Mouse (Mus musculus) right cerebral cortex, postnatal 25 days (tissue): ENCODE data around the gene Gdi2.
A peak's percentile ranks its signal among the peaks of the same experiment; 100 is the strongest.

ENCODE experiments used
- DNase-seq: peaks from one replicate; pipeline ENCODE4 v3.0.0; 2022

Gene Gdi2

DNA sequence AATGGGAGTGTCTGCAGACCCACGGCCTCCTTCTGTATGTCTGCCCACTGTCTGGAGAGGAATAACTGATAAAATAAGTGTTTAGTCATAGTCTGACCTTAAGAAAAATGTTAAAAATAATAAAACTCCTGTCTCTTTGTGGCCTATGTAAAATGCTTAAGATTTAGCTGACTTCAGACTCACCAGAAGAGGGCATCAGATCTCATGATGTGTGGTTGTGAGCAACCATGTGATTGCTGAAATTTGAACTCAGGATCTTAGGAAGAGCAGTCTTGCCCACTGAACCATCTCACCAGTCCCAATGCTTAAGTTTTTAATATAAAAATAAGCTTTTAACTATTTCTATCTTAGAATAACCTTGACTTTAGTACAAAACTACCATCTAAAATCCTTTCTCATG lies 25.3 kb downstream of the Gdi2 start:
- DNase-seq, result no peak

DNA sequence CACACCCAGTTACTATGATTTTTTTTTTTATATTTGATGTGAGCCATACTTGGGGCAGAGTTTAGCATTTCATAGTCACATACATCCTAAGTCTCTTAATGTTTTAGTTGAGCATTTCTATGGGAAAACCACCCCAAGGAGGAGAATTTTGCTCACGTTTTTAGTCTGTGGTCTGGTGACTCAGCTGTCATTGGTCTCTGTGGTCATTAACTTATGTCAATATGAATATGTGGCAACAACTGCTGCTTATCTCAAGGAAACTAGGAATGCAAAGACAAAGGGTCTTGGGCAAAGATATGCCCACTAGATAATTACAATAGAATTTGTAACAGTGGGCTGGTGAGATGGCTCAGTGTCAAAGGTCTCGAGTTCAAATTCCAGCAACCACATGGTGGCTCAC lies 26.1 kb downstream of the Gdi2 start:
- DNase-seq, result no peak

- no peak for DNase-seq
These were observed 52.9 kb downstream of the Gdi2 start for GRCm38 (mm10) chr13:3590789-3591188.

GRCm38 (mm10) chr13:3594311-3594710 lies 56.4 kb downstream of the Gdi2 start:
- DNase-seq, result no peak

DNA sequence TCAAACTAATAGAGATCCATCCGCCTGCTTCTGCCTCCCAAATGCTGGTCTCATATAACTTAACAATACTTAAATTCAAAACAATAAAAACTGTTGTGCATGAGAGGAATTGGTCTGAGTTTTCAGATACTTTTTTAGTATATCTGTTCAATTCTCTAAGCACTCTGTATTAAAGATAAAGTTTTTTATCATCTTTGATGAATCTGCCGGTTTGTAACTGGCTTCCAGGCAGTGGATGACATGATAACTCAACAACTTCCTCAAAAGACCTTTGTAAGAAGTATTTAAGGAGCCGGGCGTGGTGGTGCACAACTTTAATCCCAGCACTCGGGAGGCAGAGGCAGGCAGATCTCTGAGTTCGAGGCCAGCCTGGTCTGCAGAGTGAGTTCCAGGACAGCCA lies 58.4 kb downstream of the Gdi2 start:
- DNase-seq, result no peak

GRCm38 (mm10) chr13:3609780-3610117 lies 71.9 kb downstream of the Gdi2 start:
- DNase-seq, result no peak

- DNase-seq, result peak; percentile 54
These were observed 72.4 kb downstream of the Gdi2 start for GRCm38 (mm10) chr13:3610118-3610794.

- DNase-seq, result peak; percentile 98
These were observed 73.1 kb downstream of the Gdi2 start, which contains the start of gene Fam208b for GRCm38 (mm10) chr13:3610795-3611438. Gene Fam208b, minus strand, starts transcription at chr13:3611108.
